Mouse (Mus musculus) lung, postnatal 0 days (tissue): ENCODE data around the gene Ap1b1.

Experiments
- CTCF ChIP-seq: IDR thresholded peaks from 2 replicates; pipeline ENCODE4 v1.5.1; 2016; ENCODE audit warnings: antibody characterized with exemption, mild to moderate bottlenecking
- EP300 ChIP-seq: IDR thresholded peaks from 2 replicates; pipeline ENCODE4 v1.6.1; 2016; ENCODE audit warnings: antibody characterized with exemption, mild to moderate bottlenecking, control low read depth

- TF ChIP-seq CTCF = no peak
- no peak for TF ChIP-seq EP300
These were observed 5.8 kb downstream of the Ap1b1 start for GRCm38 (mm10) chr11:4992471-4992870.
